Mouse (Mus musculus): ENCODE measurements around the gene Gm17268. TPM values are rescaled to one million over a fixed set of nuclear protein-coding genes. Genes with fewer than 3 reads are reported as not detected.

Gm17268 gene
- polyA plus RNA-seq, 1 experiment from 2014 or later, result not detected

DNA sequence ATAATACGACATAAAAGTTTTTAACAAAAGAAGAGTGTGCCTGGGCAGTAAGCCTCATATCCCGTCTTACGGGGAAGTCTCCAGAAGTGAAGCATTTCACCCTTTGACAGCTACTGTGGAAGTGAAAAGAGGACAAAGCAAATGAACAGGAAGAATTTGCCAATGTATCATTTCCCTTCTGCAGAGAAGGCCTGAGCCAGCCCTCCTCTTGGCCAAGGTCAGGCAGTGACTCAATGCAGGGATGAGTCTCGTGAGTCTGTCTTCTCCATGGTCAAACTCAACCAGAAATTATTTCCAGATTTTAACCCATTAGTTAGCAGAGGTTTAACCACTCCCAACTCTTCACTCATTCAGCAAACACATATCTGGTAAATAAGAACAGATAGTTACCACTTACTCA, 14.6 kb downstream of the Gm17268 start:
- Histone ChIP-seq H3K9ac (ENCODE audit: low read length) (no peak overlapping the region), H3K4me2 (replicated peaks; ENCODE audit: low read depth) (no peak overlapping the region), H3K4me3 (ENCODE audit: low read depth, low read length) (no peak overlapping the region), H3K36me3 (ENCODE audit: control insufficient read depth, insufficient read depth, low read length) (no peaks in the 10 kb centered on the region), H3K9me3 (ENCODE audit: control insufficient read depth, low read length) (no peaks in the 10 kb centered on the region), H3K27ac (replicated peaks) (no peak overlapping the region), H3K4me1 (replicated peaks; ENCODE audit: control insufficient read depth, insufficient read depth) (no peaks in the 10 kb centered on the region), H3K27me3 (ENCODE audit: control insufficient read depth, insufficient read depth, low read length) (no peaks in the 10 kb centered on the region; the same call in 1 of the 2 replicates)
- TF ChIP-seq EP300 (optimal IDR thresholded peaks at IDR 0.05), result no peak
- no peak for TF ChIP-seq CTCF (IDR thresholded peaks at IDR 0.05; ENCODE audit: low read depth)
- 57% methylated on average over 4 of the region's 4 CpGs for WGBS
- DNase-seq (ENCODE audit: low spot score) (no peak), ATAC-seq (ENCODE audit: low FRiP score, low TSS enrichment) (no peak)

DNA sequence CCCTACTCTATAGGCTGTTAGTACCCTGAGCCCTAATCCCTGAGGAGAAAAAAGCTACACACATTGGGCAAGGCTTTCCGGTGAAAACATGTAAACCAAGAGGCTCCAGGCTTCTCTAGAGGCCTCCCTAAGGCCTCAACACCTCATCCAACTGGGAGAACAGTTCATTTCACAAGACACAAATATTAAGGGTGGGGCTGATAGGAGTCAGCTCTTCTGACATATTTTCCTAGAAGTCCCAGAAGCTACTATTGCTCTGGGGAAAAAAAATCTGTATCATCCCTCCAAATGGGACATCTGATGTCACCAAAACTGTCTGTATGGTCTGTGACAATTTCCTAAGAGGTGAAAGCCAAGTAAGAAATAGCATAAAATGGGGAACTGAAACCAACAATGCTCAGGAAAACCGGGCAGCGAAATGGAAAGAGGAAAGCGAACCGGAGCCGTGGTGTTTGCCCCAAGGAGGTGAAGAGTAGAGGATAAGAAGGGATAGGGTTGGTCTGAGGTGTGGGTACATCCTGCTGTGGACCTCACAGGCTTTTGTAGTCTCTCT, 15.8 kb downstream of the Gm17268 start:
- Histone ChIP-seq H3K36me3 (ENCODE audit: control insufficient read depth, insufficient read depth, low read length) (no peaks in the 10 kb centered on the region), H3K4me1 (replicated peaks; ENCODE audit: control insufficient read depth, insufficient read depth) (no peaks in the 10 kb centered on the region), H3K27ac (replicated peaks) (no peak overlapping the region), H3K9me3 (ENCODE audit: control insufficient read depth, low read length) (no peaks in the 10 kb centered on the region), H3K4me3 (ENCODE audit: low read depth, low read length) (no peak overlapping the region), H3K9ac (ENCODE audit: low read length) (no peak overlapping the region), H3K4me2 (replicated peaks; ENCODE audit: low read depth) (no peak overlapping the region), H3K27me3 (ENCODE audit: control insufficient read depth, insufficient read depth, low read length) (no peaks in the 10 kb centered on the region; the same call in 1 of the 2 replicates)
- TF ChIP-seq CTCF (IDR thresholded peaks at IDR 0.05; ENCODE audit: low read depth) (no peak), EP300 (optimal IDR thresholded peaks at IDR 0.05) (no peak)
- ATAC-seq (ENCODE audit: low FRiP score, low TSS enrichment), result no peak
- no peak for DNase-seq (ENCODE audit: low spot score)
- 75% methylated on average over 6 of the region's 6 CpGs for WGBS

DNA sequence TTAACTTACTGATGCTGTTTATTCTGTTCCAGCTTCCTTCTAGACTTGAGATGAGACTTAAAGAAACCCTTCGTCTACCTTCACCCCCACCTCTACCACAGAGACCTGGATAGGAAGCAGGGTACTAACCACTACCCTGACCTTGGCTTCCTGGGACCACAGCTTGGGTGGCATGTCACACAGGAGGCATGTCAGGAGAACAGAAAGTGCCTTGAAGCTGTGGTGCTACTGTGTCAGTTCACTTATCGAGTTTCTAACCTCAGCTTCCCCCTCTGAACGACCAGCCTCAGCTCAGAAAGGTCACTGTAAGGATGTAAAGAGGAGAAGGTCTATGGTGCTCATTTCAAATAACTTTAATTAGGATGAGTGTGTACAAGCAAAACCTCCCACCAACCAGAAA, 17.0 kb downstream of the Gm17268 start:
- H3K27me3 ChIP-seq (ENCODE audit: control insufficient read depth, insufficient read depth, low read length), result no peaks in the 10 kb centered on the region; the same call in 1 of the 2 replicates
- H3K4me3 ChIP-seq (ENCODE audit: low read depth, low read length), result no peak overlapping the region
- H3K36me3 ChIP-seq (ENCODE audit: control insufficient read depth, insufficient read depth, low read length), result no peaks in the 10 kb centered on the region
- H3K27ac ChIP-seq (replicated peaks), result no peak overlapping the region
- DNase-seq (ENCODE audit: low spot score), result no peak
- H3K9ac ChIP-seq (ENCODE audit: low read length), result no peak overlapping the region
- H3K9me3 ChIP-seq (ENCODE audit: control insufficient read depth, low read length), result no peaks in the 10 kb centered on the region
- no peak for TF ChIP-seq CTCF (IDR thresholded peaks at IDR 0.05; ENCODE audit: low read depth)
- no peak overlapping the region for H3K4me2 ChIP-seq (replicated peaks; ENCODE audit: low read depth)
- 42% methylated on average over 3 of the region's 3 CpGs for WGBS
- no peaks in the 10 kb centered on the region for H3K4me1 ChIP-seq (replicated peaks; ENCODE audit: control insufficient read depth, insufficient read depth)
- no peak for ATAC-seq (ENCODE audit: low FRiP score, low TSS enrichment)

DNA sequence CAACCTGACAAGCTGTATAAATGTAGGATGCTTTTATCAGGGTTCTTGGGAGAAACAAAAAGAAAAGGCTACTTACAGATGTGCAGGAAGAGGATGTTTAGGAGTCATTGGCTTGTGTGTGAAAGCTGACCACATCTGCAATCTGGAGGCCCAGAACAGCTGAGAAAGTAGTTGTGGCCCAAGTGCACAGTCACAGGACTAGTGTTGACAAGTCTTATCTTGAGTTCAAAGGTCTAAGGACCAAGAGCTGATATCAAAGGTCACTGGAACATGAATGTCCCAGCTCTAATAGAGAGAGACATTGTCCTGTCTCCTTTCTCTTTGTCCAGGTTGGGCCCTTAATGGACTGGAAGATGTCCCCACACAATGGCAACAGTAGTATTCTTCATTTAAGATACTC, 18.6 kb downstream of the Gm17268 start:
- Histone ChIP-seq H3K27ac (replicated peaks) (no peak overlapping the region), H3K9me3 (ENCODE audit: control insufficient read depth, low read length) (no peaks in the 10 kb centered on the region), H3K27me3 (ENCODE audit: control insufficient read depth, insufficient read depth, low read length) (no peaks in the 10 kb centered on the region; the same call in 1 of the 2 replicates), H3K9ac (ENCODE audit: low read length) (no peak overlapping the region), H3K4me1 (replicated peaks; ENCODE audit: control insufficient read depth, insufficient read depth) (no peaks in the 10 kb centered on the region), H3K4me2 (replicated peaks; ENCODE audit: low read depth) (no peak overlapping the region), H3K36me3 (ENCODE audit: control insufficient read depth, insufficient read depth, low read length) (no peaks in the 10 kb centered on the region), H3K4me3 (ENCODE audit: low read depth, low read length) (no peak overlapping the region)
- ATAC-seq (ENCODE audit: low FRiP score, low TSS enrichment) (no peak), DNase-seq (ENCODE audit: low spot score) (no peak)
- TF ChIP-seq EP300 (optimal IDR thresholded peaks at IDR 0.05), result no peak
- no peak for TF ChIP-seq CTCF (IDR thresholded peaks at IDR 0.05; ENCODE audit: low read depth)

DNA sequence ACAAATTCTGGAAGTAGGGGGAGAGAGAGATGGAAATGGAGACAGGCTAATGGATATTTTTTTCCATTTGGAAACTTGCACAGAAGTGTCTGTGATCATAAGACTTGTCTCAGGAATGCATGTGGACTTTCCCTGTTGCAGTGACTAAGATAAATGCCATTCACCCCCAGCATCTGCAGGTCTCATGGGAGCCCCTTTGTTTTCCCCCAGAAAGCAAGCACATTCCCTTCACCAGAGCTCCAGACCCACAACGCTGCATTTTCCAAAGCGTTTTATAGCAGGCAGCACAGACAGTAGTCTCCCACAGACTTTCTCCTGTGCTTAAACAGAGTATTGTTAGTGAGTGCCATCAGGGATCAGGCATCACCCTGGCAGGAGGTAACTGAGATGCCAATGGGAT, 19.0 kb downstream of the Gm17268 start:
- ATAC-seq (ENCODE audit: low FRiP score, low TSS enrichment) (no peak), DNase-seq (ENCODE audit: low spot score) (no peak)
- Histone ChIP-seq H3K4me2 (replicated peaks; ENCODE audit: low read depth) (no peak overlapping the region), H3K9ac (ENCODE audit: low read length) (no peak overlapping the region), H3K4me3 (ENCODE audit: low read depth, low read length) (no peak overlapping the region), H3K4me1 (replicated peaks; ENCODE audit: control insufficient read depth, insufficient read depth) (no peaks in the 10 kb centered on the region), H3K27me3 (ENCODE audit: control insufficient read depth, insufficient read depth, low read length) (no peaks in the 10 kb centered on the region; the same call in 1 of the 2 replicates), H3K9me3 (ENCODE audit: control insufficient read depth, low read length) (no peaks in the 10 kb centered on the region), H3K36me3 (ENCODE audit: control insufficient read depth, insufficient read depth, low read length) (no peaks in the 10 kb centered on the region), H3K27ac (replicated peaks) (no peak overlapping the region)
- no peak for TF ChIP-seq EP300 (optimal IDR thresholded peaks at IDR 0.05)
- no peak for TF ChIP-seq CTCF (IDR thresholded peaks at IDR 0.05; ENCODE audit: low read depth)
- 27% methylated on average over 2 of the region's 2 CpGs for WGBS

DNA sequence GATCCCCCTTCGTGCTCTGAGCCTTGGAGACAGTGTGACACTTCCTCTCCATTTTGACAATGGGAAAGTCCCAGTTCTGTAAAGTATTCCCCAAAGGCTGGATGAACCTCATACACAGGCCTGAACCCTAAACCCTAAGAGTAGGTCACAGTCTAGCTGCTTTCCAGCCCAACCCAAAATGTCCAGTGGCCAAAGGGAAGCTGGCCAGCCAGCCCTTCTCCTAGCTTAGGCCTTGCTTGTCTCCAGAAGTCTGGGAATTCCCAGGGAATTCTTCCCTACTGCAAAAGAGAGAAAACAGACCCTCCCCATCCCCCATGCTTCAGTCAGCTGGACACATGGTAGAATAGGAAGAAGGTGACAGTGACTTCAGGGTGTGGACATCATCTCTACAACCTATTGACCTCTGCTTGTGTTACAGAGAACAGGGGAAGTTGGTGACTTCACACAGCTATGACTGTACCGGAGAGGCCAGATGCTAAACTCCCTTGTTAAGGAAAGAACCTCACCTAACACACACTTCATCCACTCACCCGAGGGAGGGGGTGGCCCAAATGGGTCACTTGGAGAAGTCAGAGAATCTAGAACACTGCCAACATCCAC, 22.1 kb downstream of the Gm17268 start:
- Histone ChIP-seq H3K27me3 (ENCODE audit: control insufficient read depth, insufficient read depth, low read length) (no peaks in the 10 kb centered on the region), H3K9ac (ENCODE audit: low read length) (no peak overlapping the region), H3K4me1 (replicated peaks; ENCODE audit: control insufficient read depth, insufficient read depth) (no peaks in the 10 kb centered on the region), H3K9me3 (ENCODE audit: control insufficient read depth, low read length) (no peaks in the 10 kb centered on the region), H3K4me3 (ENCODE audit: low read depth, low read length) (no peak overlapping the region), H3K4me2 (replicated peaks; ENCODE audit: low read depth) (no peak overlapping the region), H3K27ac (replicated peaks) (no peak overlapping the region), H3K36me3 (ENCODE audit: control insufficient read depth, insufficient read depth, low read length) (no peaks in the 10 kb centered on the region)
- no peak for DNase-seq (ENCODE audit: low spot score)
- TF ChIP-seq EP300 (optimal IDR thresholded peaks at IDR 0.05), result no peak
- no peak for TF ChIP-seq CTCF (IDR thresholded peaks at IDR 0.05; ENCODE audit: low read depth)
- 82% methylated on average over 3 of the region's 3 CpGs for WGBS
- ATAC-seq (ENCODE audit: low FRiP score, low TSS enrichment), result no peak

Measured in stomach, postnatal 0 days (tissue).